18 mouse cellular contexts compared by ENCODE assay signal in genomic region chr9:120880286-120880685, GRCm38 (mm10). TPM values are rescaled to one million over a fixed set of nuclear protein-coding genes. Genes with fewer than 3 reads are reported as not detected.
DNase-seq lines count a peak whose midpoint lies in the region; ATAC-seq and TF ChIP-seq lines count a peak whose summit lies in the region.
"Had no signal": no experiment of that assay in that cellular context is flagged by ENCODE, and none has a peak within 500 bp of the region (broad histone marks: within the 10 kb centered on the region; RNA-seq: fewer than 3 reads in every experiment).

No protein-coding gene starts in this region.

- 55% methylated on average over 9 of the region's 9 CpGs for WGBS in intestine, embryonic 14.5 days
- WGBS in intestine, embryonic 16.5 days: 58% methylated on average over 9 of the region's 9 CpGs
- 77% methylated on average over 9 of the region's 9 CpGs for WGBS in intestine, postnatal 0 days
- WGBS in forebrain, embryonic 16.5 days: 85% methylated on average over 9 of the region's 9 CpGs

- no peaks in the 10 kb centered on the region for H3K27me3 ChIP-seq in intestine, embryonic 14.5 days (replicated peaks; ENCODE audit: control insufficient read depth, insufficient read depth, low read length)
- H3K27me3 ChIP-seq in intestine, embryonic 16.5 days (replicated peaks; ENCODE audit: control insufficient read depth, insufficient read depth, low read length): no peaks in the 10 kb centered on the region
- H3K27me3 ChIP-seq in intestine, postnatal 0 days (replicated peaks; ENCODE audit: control insufficient read depth, insufficient read depth, low read length): no peaks in the 10 kb centered on the region
- no peaks in the 10 kb centered on the region for H3K27me3 ChIP-seq in forebrain, embryonic 16.5 days (replicated peaks; ENCODE audit: control insufficient read depth, insufficient read depth, low read length)
- H3K27me3 ChIP-seq: hindbrain, embryonic 13.5 days; limb, embryonic 15.5 days; midbrain, embryonic 13.5 days had no signal

- H3K4me2 ChIP-seq in intestine, embryonic 14.5 days (ENCODE audit: low read length): no peak overlapping the region
- no peak overlapping the region for H3K4me2 ChIP-seq in intestine, embryonic 16.5 days (ENCODE audit: low read depth, low read length)
- H3K4me2 ChIP-seq in intestine, postnatal 0 days (replicated peaks; ENCODE audit: low read depth): no peak overlapping the region
- no peak overlapping the region for H3K4me2 ChIP-seq in forebrain, embryonic 16.5 days (ENCODE audit: low read length)
- H3K4me2 ChIP-seq: hindbrain, embryonic 13.5 days; limb, embryonic 15.5 days; midbrain, embryonic 13.5 days had no signal

- no peak overlapping the region for H3K4me3 ChIP-seq in intestine, embryonic 14.5 days (ENCODE audit: low read depth, low read length)
- H3K4me3 ChIP-seq in intestine, embryonic 16.5 days (ENCODE audit: low read length): no peak overlapping the region
- H3K4me3 ChIP-seq in intestine, postnatal 0 days (ENCODE audit: low read depth, low read length): no peak overlapping the region
- H3K4me3 ChIP-seq in forebrain, embryonic 16.5 days (replicated peaks; ENCODE audit: low read length): no peak overlapping the region
- H3K4me3 ChIP-seq: hindbrain, embryonic 13.5 days; limb, embryonic 15.5 days; midbrain, embryonic 13.5 days had no signal

- H3K27ac ChIP-seq in intestine, embryonic 14.5 days (ENCODE audit: low read depth): no peak overlapping the region
- no peak overlapping the region for H3K27ac ChIP-seq in intestine, embryonic 16.5 days (ENCODE audit: low read length)
- 0 out of 2 replicates have a peak overlapping the region, but pooled peaks have one; percentile 15 for H3K27ac ChIP-seq in intestine, postnatal 0 days (ENCODE audit: low read depth, low read length)
- H3K27ac ChIP-seq in forebrain, embryonic 16.5 days (ENCODE audit: low read length): no peak overlapping the region
- H3K27ac ChIP-seq: hindbrain, embryonic 13.5 days; limb, embryonic 15.5 days; midbrain, embryonic 13.5 days had no signal

- no peaks in the 10 kb centered on the region for H3K9me3 ChIP-seq in intestine, embryonic 14.5 days (ENCODE audit: control insufficient read depth, low read length)
- no peaks in the 10 kb centered on the region for H3K9me3 ChIP-seq in intestine, embryonic 16.5 days (ENCODE audit: control insufficient read depth, low read length)
- no peaks in the 10 kb centered on the region for H3K9me3 ChIP-seq in intestine, postnatal 0 days (ENCODE audit: control insufficient read depth)
- no peaks in the 10 kb centered on the region for H3K9me3 ChIP-seq in forebrain, embryonic 16.5 days (ENCODE audit: control insufficient read depth, low read length)
- H3K9me3 ChIP-seq: G1E; hindbrain, embryonic 13.5 days; limb, embryonic 15.5 days; midbrain, embryonic 13.5 days had no signal

- 0 out of 2 replicates have a peak, but pooled peaks have one; percentile 40 for ATAC-seq in intestine, embryonic 14.5 days (replicated peaks; ENCODE audit: low FRiP score, low TSS enrichment, low read depth)
- ATAC-seq in intestine, embryonic 16.5 days: no peak
- no peak for ATAC-seq in intestine, postnatal 0 days
- no peak for ATAC-seq in forebrain, embryonic 16.5 days
- ATAC-seq: forebrain, embryonic 14.5 days; midbrain, embryonic 13.5 days had no signal

- DNase-seq in intestine, embryonic 14.5 days (ENCODE audit: low spot score): no peak
- peak; percentile 77 for DNase-seq in MN1 (ENCODE audit: low spot score)
- DNase-seq in kidney, postnatal 14 days: peak; percentile 38
- DNase-seq in frontal cortex, postnatal 36 days (ENCODE audit: low spot score in 2 of 2): no peak
- no peak for DNase-seq in cerebellum, adult 9-11 months
- DNase-seq: cerebellum, adult 9-10 months; gastrocnemius, postnatal 14 days; layer of hippocampus, postnatal 36 days; right cerebral cortex, postnatal 25 days; thymus, postnatal 4 days had no signal

- H3K4me1 ChIP-seq in intestine, embryonic 14.5 days (replicated peaks; ENCODE audit: control insufficient read depth, insufficient read depth, low read length): peaks cover 7% of the 10 kb centered on the region; the same call in 1 of the 2 replicates
- H3K4me1 ChIP-seq in intestine, embryonic 16.5 days (ENCODE audit: control insufficient read depth, insufficient read depth, low read length): peaks cover 12% of the 10 kb centered on the region
- no peaks in the 10 kb centered on the region for H3K4me1 ChIP-seq in intestine, postnatal 0 days (replicated peaks; ENCODE audit: control insufficient read depth, insufficient read depth, low read length)
- H3K4me1 ChIP-seq in forebrain, embryonic 16.5 days (replicated peaks; ENCODE audit: control insufficient read depth, insufficient read depth, low read length): peaks cover 12% of the 10 kb centered on the region

- H3K9ac ChIP-seq in intestine, embryonic 14.5 days (ENCODE audit: low read length): no peak overlapping the region
- H3K9ac ChIP-seq in intestine, embryonic 16.5 days (ENCODE audit: low read depth, low read length): no peak overlapping the region
- H3K9ac ChIP-seq in intestine, postnatal 0 days (ENCODE audit: low read depth, low read length): no peak overlapping the region
- H3K9ac ChIP-seq in forebrain, embryonic 16.5 days (replicated peaks; ENCODE audit: low read depth, low read length): no peak overlapping the region
- H3K9ac ChIP-seq: hindbrain, embryonic 13.5 days; limb, embryonic 15.5 days; midbrain, embryonic 13.5 days had no signal

- no peak for TF ChIP-seq CTCF in intestine, postnatal 0 days (IDR thresholded peaks at IDR 0.05; ENCODE audit: low read depth)

- no peaks in the 10 kb centered on the region for H3K36me3 ChIP-seq in intestine, embryonic 14.5 days (ENCODE audit: control insufficient read depth, insufficient read depth, low read length)
- H3K36me3 ChIP-seq in intestine, embryonic 16.5 days (ENCODE audit: control insufficient read depth, insufficient read depth, low read length): no peaks in the 10 kb centered on the region
- no peaks in the 10 kb centered on the region for H3K36me3 ChIP-seq in intestine, postnatal 0 days (ENCODE audit: control insufficient read depth, insufficient read depth)
- H3K36me3 ChIP-seq in forebrain, embryonic 16.5 days (ENCODE audit: control insufficient read depth, insufficient read depth): no peaks in the 10 kb centered on the region
- H3K36me3 ChIP-seq: G1E; hindbrain, embryonic 13.5 days; limb, embryonic 15.5 days; midbrain, embryonic 13.5 days had no signal

RNA-seq across cellular contexts. Expression of gene Ctnnb1, which starts 48.7 kb away (rescaled TPM):
- 629 and 691 TPM in 2 replicates for polyA plus RNA-seq in intestine, embryonic 14.5 days (2014; fragmentation: Nextera tagmentation; extraction: Ambion mirVana)
- polyA plus RNA-seq in intestine, embryonic 16.5 days (2015; fragmentation: Nextera tagmentation; extraction: Ambion mirVana): 448 and 454 TPM in 2 replicates
- 363 and 364 TPM in 2 replicates for polyA plus RNA-seq in intestine, postnatal 0 days (2015; fragmentation: Nextera tagmentation; extraction: Ambion mirVana)
- 611 and 637 TPM in 2 replicates for polyA plus RNA-seq in forebrain, embryonic 16.5 days (2015; fragmentation: Nextera tagmentation; extraction: Ambion mirVana)

Comparison
In these comparisons a context has a peak if more than half of its experiments do, and no peak if none do; other contexts are left out.
1. DNase-seq: peak in MN1 (single experiment) and kidney, postnatal 14 days (single experiment); none in intestine, embryonic 14.5 days (single experiment), frontal cortex, postnatal 36 days (0 of 2) and cerebellum, adult 9-11 months (single experiment).